Mouse (Mus musculus): ENCODE measurements around the gene Saa1.
"Not testable (repeated sequence)": the region's sequence is repeated elsewhere in the genome, so short reads cannot be mapped to it uniquely, and the experiment has no call there.

Gene Saa1

DNA sequence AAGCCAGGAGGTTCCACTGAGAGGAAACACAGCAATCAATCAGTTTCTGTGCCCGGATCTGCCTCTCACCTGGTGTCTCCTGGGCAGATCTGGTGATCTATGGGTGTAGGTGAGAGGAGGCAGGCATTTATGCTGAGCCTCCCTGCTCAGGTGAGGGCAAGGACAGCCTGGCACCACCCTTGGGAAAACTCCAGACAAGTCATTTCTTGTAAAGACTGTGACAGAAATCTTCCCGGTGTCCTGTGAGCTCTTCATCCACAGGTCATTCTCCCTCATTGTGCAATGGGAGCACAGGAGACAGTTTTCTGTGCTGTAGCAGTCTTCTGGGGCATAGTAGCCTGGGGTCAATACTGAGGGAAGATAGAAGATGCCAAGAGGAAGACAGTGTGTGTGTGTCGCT lies at the start of gene Saa1:
Saa1 (minus strand) TSS at position 101 of the 400 bp plus-strand sequence.
- not testable (repeated sequence) for DNase-seq (ENCODE audit: extremely low read depth, insufficient read length, low spot score)

GRCm38 (mm10) chr7:46789177-46789849 lies 46.5 kb upstream of the Saa1 start:
- DNase-seq (ENCODE audit: extremely low read depth, insufficient read length, low spot score): no peak

GRCm38 (mm10) chr7:46770706-46771105 lies 27.9 kb upstream of the Saa1 start:
- peak; percentile 18 for DNase-seq (ENCODE audit: extremely low read depth, insufficient read length, low spot score)

GRCm38 (mm10) chr7:46768451-46768850 lies 25.7 kb upstream of the Saa1 start:
- no peak for DNase-seq (ENCODE audit: extremely low read depth, insufficient read length, low spot score)

DNA sequence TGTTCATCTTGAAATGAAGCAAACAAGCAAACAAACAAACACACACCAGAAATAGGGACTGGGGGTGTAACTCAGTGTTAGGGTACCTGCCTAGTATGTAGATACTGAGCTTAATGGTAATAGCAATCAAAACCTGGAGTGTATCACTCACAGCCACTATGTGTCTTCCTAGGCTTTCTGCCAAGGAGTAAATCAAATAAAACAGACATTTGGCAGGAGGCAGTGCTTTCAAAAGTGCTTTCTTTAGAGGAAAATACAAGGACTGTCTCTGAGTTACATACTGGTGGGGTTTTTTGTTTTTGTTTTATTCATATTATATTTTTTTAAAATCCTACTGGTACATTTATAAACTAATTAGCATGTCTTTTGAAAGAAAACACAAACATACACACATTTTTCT lies 24.6 kb upstream of the Saa1 start:
- no peak for DNase-seq (ENCODE audit: extremely low read depth, insufficient read length, low spot score)

- DNase-seq (ENCODE audit: extremely low read depth, insufficient read length, low spot score): no peak
These were observed 21.9 kb upstream of the Saa1 start for GRCm38 (mm10) chr7:46764672-46765071.

- no peak for DNase-seq (ENCODE audit: extremely low read depth, insufficient read length, low spot score)
These were observed 19.8 kb upstream of the Saa1 start for GRCm38 (mm10) chr7:46762601-46763000.

GRCm38 (mm10) chr7:46761049-46761795 lies 18.4 kb upstream of the Saa1 start:
- DNase-seq (ENCODE audit: extremely low read depth, insufficient read length, low spot score): peak; percentile 61

DNA sequence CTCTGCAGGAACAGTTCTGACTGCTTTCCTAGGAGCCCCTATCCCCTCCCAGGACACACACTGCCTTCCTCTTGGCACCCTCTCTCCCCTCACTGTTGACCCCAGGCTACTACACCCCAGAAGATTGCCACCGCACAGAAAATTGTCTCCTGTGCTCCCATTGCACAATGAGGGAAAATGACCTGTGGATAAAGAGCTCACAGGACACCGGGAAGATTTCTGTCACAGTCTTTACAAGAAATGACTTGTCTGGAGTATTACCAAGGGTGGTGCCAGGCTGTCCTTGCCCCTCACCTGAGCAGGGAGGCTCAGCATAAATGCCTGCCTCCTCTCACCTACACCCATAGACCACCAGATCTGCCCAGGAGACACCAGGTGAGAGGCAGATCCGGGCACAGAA lies 8.7 kb upstream of the Saa1 start, which contains the start of gene Saa2:
Saa2 (plus strand) TSS at position 301 of the 400 bp plus-strand sequence.
- DNase-seq (ENCODE audit: extremely low read depth, insufficient read length, low spot score): no peak

DNA sequence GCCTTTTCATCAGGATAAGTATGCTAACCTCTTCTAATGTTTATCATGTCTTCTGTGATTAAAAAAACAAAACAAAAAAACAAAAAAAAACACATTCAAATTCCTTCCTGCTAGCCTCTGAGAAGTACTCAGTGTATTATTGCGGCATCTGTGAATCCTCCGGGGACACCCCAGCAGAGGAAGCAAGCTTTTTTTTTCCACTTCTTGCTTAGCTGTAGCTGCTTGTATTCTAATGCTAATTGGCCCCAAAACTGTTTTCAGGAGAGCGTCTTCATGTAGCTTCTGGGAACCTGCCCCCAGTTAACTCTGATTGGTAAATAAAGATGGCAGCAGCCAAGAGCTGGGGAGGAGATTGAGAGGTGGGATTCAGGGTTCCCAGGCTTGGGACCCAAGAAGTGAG lies 5.7 kb upstream of the Saa1 start:
- no peak for DNase-seq (ENCODE audit: extremely low read depth, insufficient read length, low spot score)

- no peak for DNase-seq (ENCODE audit: extremely low read depth, insufficient read length, low spot score)
These were observed 3.6 kb upstream of the Saa1 start for GRCm38 (mm10) chr7:46746381-46746780.

GRCm38 (mm10) chr7:46745816-46746215 lies 3.0 kb upstream of the Saa1 start:
- DNase-seq (ENCODE audit: extremely low read depth, insufficient read length, low spot score): no peak

DNA sequence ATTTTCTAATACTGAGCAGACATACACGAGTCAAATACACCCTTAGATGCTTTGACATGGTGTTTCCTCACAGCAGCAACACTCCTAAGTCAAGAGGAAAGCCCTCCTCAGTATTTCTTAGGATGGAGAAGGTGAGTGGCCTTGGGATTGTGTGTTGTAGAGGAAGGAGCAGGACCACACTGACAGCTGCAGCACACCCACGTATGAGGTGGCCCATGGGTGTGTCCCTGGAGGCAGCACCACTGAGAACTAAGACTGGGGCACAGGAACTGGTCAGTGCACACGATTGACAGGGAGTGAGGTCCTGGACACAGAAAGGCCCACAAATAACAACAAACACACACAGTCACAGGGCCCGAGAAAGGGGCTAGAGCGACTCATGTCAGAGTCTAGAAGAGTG lies 2.7 kb downstream of the Saa1 start:
- not testable (repeated sequence) for DNase-seq (ENCODE audit: extremely low read depth, insufficient read length, low spot score)

DNA sequence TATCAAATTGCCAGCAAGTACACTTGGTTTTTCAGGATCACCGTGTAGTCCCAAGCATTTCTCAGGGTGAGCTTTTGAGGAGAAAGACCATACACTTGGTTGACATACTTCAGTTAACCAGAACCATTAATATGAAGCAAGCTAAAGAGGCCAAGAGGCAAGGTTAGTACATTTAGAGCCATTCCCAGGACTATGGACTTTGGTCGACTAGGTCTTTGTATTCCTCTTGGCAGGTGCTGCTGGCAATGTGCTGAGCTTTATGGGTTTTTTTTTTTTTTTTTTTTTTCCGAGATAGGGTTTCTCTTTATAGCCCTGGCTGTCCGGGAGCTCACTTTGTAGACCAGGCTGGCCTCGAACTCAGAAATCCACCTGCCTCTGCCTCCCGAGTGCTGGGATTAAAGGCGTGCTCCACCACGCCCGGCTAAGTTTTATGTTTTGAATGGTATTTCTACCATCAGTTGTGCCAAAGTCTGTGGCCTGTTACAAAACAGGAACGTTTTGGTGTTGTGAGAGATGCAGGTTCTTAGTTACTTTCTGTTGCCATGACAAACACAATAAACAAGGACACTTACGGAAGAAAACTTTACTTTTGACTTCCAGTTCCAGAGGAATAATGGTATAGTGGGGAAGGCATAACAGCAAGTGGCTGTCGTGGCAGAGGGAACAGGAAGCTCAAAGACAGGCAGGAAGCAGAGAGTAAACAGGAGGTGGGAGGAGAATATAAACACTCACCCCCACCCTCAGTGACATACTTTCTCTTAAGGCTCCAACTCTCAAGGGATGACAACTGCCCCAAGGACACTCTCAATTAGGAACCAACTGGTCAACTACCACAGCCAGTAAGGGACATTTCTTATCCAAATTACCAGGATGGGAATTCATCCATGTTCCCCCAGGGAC lies 4.0 kb downstream of the Saa1 start:
- no peak for DNase-seq (ENCODE audit: extremely low read depth, insufficient read length, low spot score)

GRCm38 (mm10) chr7:46734983-46735382 lies 7.8 kb downstream of the Saa1 start:
- DNase-seq (ENCODE audit: extremely low read depth, insufficient read length, low spot score): no peak

- DNase-seq (ENCODE audit: extremely low read depth, insufficient read length, low spot score): no peak
These were observed 10.3 kb downstream of the Saa1 start, which contains the start of gene Saa4 for GRCm38 (mm10) chr7:46732458-46732857. TSS of gene Saa4 (minus strand) at chr7:46732603.

GRCm38 (mm10) chr7:46727584-46727983 lies 15.2 kb downstream of the Saa1 start:
- no peak for DNase-seq (ENCODE audit: extremely low read depth, insufficient read length, low spot score)

GRCm38 (mm10) chr7:46724396-46724795 lies 18.4 kb downstream of the Saa1 start:
- no peak for DNase-seq (ENCODE audit: extremely low read depth, insufficient read length, low spot score)

- no peak for DNase-seq (ENCODE audit: extremely low read depth, insufficient read length, low spot score)
These were observed 18.9 kb downstream of the Saa1 start for GRCm38 (mm10) chr7:46723849-46724248.

DNA sequence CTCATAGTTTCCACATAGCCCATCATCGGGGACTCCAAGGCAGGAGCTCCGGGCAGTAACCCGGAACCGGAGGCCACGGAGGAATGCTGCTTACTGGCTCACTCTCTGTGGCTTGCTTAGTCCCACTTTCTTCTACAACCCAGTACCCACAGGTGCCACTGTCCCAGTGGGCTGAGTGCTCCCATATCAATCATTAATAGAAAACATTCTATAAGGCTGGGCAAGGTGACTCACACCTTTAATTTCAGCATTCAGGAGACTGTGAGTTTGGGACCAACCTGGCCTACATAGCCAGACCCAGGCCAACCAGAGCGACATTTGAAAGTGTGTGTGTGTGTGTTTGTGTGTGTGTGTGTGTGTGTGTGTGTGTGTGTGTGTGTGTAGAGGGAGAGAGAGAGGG lies 19.4 kb downstream of the Saa1 start:
- DNase-seq (ENCODE audit: extremely low read depth, insufficient read length, low spot score): no peak

GRCm38 (mm10) chr7:46720460-46720859 lies 22.3 kb downstream of the Saa1 start:
- DNase-seq (ENCODE audit: extremely low read depth, insufficient read length, low spot score): no peak
